Mouse (Mus musculus) kidney, adult 8-10 months (tissue): Measurements from ENCODE around the gene Ube2r2.

Experiments used
- DNase-seq, 2 experiments: peaks; one replicate each; pipeline ENCODE4 v3.0.0; 2022

The Ube2r2 gene

DNA sequence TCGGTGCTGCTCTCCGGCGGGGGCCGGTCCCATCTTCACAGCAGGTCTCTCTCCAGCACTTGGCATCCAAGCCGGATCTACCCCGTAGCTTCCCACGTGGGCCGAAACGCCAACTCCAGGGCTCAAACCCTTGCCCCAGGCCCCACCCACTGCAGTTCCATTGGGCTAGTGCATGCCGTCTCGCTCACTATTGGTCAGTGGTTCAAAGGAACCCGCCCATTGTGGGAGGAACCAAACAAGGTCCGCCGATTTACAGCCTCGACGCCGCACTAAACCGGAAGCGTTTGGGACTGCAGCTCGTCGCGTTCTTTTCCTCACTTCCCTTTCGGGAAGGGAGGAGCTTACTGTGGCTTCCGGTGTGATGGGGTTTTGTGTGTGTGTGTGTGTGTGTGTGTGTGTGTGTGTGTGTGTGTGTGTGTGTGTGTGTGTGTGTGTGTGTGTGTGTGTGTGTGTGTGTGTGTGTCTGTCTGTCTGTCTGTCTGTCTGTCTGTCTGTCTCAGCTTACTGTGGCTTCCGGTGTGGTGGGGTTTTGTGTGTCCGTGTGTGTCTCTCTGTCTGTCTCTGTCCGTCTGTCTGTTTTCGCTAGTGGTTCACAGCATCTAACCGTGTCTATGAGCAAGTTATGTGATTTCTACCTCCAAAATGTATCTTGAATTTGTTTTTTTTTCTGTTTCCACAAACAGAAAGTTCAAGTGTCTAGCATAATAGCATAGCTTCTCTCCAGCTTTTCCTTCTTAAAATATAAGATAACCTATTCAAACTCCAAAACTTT, 11.2 kb upstream of the Ube2r2 start, which contains the start of gene Nol6:
Nol6 (minus strand) TSS at position 276 of the 772 bp plus-strand sequence.
- DNase-seq: peak; percentile 99 to 100

- DNase-seq: peak; percentile 59 to 72
These were observed 6.1 kb upstream of the Ube2r2 start for GRCm38 (mm10) chr4:41129406-41129805.

GRCm38 (mm10) chr4:41129836-41130235, 5.7 kb upstream of the Ube2r2 start:
- DNase-seq: no peak

DNA sequence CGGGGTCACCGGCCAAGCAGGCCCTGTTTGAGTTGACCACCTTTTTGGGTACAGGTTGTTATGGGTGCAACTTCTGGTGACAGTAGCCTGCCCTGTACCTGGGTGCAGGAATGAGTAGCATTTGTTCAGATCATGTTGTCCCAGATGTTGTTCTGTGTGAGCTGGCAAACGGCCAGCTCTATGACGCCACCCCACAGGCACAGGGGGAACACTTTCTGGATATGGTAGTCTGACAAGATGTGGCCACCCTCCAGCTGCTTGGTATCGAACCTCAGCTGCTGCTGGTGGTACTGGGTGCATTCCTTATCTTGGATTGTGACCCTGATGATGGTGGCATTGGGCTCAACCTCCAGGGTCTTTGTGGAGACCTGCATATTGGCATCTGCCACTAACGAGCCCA, 3.1 kb upstream of the Ube2r2 start:
- DNase-seq: no peak

DNA sequence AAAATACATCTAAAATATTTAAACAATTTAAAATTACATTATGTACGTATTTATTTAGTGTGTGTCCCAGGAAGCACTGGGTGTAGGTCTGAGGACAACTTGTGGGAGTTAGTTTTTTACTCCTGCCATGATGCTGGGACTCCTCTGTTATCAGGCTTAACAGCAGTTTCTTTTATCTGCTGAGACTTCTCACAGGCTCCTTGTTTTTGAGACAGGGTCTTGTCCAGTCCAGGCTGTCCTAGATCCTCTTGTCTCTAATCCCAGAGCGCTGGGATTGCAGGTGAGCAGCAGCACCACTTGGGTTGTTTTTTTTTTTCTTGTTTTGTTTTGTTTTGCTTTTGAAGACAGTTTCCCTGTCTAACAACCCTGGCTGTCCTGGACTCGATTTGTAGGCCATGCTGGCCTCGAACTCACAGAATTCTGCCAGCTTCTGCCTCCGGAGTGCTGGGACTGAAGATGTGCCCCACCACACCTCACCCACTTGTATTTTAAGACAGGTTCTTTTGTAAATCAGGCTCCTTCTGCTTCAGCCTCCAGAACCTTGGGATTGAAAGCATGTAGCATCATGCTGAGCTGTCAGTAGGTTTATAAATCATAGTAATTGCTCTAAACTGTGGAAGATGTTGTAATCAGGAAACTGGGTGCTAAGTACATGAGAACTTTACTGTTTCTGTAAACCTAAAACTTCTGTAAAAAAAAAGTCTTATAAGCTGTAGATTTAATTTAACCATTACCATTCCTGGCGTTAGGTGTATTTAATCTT, 1.8 kb upstream of the Ube2r2 start:
- DNase-seq: no peak

- DNase-seq: peak; percentile 74 to 75
These were observed 420 bp upstream of the Ube2r2 start for GRCm38 (mm10) chr4:41134935-41135710.

DNA sequence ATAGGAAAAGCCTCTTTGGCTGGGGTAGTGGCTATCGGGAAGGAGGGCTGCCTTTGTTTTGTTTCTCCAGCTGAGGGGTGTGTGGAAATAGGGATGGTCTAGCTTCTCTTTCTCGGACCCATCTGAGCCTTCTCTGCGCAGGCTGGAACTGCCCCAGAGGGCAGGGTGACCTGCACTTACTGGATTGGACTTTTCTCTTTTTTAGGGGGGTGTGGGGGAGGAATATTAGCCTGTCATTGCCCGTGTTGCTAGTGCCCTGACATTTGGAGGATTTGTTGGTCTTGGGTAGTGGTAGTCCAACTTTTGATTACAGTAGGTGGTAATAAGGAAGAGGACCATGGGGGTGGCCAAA, 887 bp downstream of the Ube2r2 start:
- DNase-seq: peak; percentile 68 to 74

- no peak for DNase-seq
These were observed 1.3 kb downstream of the Ube2r2 start for GRCm38 (mm10) chr4:41136811-41137210.

DNA sequence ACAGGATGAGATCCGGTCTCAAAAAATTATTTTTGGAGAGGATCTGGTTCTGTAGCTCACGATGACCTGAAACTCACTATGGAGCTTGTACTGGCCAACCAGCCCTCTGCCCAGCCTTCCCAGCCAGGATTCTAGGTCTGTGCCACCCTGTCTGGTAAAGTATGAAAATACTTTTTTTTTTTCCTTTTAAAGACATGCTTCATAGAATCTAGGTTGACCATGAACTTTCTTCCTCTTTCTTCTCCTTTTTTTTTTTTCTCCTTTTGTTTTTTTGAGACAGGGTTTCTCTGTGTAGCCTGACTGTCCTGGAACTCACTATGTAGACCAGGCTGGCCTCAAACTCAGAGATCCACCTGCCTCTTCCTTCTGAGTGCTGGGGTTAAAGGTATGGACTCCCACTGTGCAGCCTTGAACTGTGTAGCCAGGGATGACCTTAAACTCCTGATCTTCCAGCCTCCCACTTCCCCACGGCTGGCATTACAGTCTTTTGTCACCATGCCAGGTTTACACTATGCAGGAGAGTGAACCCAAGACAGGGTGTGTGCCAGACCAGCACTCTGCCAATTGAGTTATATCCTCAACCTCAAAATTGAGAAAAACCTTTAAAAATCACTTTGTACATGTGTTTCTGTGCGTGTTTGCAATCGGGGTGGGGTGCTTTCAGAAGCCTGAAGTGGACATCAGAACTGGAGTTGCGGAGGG, 4.8 kb downstream of the Ube2r2 start:
- DNase-seq: peak in 1 of 2 experiments; percentile 40

DNA sequence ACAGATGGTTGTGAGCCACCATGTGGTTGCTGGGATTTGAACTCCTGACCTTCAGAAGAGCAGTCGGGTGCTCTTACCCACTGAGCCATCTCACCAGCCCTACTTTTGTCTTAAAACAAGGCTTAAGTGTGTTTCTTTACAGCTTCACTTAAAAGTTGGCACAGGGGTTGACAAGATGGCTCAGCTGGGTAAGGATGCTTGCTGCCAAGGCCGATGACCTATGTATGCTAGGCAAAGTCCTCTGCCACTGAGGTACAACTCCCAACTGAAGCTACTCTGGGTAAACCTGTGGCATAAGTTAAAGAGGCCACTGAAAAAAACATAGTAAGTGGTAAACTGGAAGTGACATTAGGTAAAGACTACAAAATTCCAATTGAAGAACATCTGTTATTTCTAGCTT, 7.1 kb downstream of the Ube2r2 start:
- peak; percentile 40 to 59 for DNase-seq

DNA sequence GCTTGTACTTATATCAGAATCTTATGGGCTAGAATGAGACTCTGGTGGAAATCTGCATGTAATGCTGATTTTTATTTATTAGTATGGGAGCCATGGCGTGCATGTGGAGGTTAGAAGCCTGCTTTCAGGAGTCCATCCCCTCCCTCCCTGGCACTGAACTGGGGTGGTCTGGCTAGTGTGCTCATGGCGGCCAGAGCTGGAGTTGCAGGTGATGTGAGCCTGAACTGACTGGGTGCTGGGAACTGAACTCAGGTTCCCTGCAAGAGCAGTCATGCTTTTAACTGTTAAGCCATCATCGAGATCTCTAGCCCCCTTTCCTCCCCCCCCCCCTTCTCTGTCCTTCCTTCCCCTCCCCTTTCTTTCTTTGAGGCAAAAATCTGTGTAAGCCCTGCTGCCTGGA, 14.3 kb downstream of the Ube2r2 start:
- no peak for DNase-seq

GRCm38 (mm10) chr4:41151186-41151585, 15.6 kb downstream of the Ube2r2 start:
- DNase-seq: no peak

DNA sequence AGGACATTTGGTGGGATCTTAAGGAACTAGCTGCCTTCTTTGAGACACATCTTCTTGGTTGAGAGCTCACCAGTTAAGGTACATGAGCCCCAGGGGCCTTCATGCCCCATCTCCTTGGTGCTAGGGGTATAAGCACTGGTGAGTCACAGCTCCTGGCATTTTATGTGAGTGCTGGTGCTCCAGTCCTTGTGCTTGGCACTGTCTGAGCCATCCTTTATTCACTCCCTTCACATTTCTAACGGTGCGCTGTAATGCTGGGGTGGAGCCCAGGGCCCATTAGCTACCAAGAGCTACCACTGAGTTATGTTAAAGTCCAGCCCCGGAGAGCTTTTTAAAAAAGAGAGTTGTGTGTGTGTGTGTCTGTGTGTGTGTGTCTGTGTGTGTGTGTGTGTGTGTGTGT, 17.6 kb downstream of the Ube2r2 start:
- DNase-seq: no peak

DNA sequence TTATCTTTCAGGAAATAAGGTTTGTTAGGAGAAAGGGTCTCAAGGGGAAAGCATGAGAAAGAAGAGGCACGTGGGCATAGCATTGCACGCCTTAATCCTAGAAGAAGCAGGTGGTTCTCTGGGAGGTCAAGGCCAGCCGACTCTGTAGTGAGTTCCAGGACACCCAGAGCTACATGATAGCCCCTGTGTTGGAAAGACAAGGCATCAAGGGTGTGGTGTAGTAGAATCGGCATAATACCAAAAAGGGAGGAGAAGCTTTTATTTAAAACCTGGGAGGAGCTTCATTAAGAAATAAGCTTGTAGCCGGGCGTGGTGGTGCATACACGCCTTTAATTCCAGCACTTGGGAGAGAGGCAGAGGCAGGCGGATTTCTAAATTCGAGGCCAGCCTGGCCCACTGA, 21.4 kb downstream of the Ube2r2 start:
- no peak for DNase-seq

DNA sequence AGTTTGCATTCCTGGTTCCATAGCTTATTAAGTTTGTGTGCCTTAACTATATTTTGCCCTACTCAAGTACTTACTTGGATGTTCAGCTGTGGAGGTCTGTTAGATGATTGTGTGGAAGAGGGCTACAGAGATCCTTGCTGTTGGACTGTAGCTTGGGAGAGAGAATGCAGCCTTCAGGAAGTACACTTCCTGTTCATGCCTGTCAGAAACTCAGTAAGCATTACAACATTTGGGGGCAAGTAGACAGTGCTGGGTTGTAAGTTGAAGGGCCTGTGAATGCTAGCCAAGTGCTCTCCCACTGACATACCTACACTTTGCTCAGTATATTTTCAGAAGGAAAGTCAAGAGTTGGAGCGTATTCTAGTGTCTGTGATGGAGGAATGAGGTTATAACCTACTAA, 22.7 kb downstream of the Ube2r2 start:
- no peak for DNase-seq

GRCm38 (mm10) chr4:41161232-41161631, 25.7 kb downstream of the Ube2r2 start:
- DNase-seq: no peak

DNA sequence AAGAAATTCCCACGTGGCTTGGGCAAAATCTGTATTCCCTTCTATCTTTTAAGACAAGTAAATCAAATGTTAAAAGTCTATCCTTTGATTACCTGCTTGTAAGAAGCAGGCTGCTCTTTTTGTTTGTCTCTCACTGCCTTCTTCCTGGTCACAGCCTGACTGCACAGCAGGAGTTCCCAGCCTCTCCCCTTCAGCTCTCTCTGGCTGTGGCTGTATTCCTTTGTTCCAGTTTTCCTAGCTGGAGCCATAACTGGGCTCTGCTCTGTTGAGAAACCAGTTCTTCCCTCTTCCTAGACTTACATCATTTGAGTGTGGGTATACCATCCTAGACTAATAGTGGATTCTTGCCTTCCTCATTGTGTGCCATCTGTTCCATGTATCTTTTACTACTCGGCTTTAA, 29.4 kb downstream of the Ube2r2 start:
- DNase-seq: no peak

DNA sequence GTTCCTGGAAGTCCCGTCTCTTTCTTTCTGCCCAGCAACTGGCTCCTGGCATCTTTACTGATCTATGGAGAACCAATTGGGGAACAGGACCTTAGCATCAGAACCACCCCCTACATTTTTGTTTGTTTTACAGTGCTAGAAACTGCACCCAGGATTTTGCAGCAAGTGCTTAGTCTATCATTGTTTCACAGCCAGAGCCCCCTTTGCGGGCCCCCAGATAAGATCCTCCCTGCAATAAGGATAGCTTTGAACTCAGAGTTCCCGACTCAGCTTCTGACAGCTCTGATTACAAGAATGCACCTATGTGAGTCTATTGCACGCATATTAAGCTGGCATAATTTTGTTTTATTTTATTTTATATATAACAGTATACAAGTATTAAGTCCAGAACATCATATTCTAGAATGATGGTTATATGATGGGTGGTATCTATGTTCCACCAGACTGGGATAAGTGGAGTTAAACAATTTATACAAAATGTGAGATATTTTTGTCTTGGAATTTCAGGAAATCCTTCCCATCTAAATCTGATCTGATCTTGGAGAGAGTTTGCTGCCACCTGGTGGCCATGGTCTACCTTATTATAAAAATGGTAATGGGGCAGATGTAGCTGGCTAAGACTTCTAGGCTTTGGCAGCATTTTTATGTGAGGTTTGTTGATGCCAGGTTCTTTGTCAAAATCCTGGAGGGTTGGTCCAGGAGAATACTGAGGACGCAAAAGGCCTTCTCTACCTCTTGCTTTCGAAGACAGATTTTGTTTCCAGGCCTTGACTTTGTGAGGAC, 30.3 kb downstream of the Ube2r2 start:
- peak; percentile 53 to 82 for DNase-seq

DNA sequence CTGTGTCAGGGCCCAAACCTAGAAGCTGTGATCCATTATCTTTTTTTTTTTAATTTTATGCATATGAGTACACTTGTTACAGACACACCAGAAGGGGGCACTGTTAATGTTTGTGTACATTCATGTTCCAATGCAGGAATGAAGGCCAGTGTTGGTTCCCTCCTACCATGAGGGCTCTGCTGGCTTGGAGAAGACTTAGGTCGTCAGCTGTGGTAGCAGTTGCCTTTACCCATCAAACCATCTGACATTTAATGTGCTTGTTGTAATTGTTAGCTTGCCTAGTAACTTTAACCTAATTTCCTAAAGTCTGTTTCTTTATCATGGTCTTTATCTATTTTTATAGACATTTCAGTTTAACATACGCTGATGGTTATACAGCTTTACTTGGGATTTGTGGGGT, 35.4 kb downstream of the Ube2r2 start:
- no peak for DNase-seq

DNA sequence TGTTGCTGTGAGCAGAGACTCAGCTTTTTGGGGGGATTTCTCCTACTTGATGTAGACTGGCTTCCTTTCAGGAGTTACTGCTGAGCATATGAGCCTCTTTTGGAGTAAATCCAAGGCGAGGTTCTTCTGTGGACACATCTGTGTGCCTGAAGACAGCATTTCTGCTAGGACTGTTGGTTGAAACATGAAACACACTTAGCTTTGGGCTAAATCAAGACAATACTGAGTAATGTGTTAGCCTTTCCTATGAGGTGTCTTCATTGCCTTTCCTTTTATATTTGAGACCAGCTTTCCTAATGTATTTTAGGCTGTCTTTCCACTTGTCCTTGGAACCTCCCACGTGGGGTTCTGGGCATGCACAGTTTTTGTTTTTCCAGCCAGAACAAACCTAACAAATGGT, 39.1 kb downstream of the Ube2r2 start:
- no peak for DNase-seq

DNA sequence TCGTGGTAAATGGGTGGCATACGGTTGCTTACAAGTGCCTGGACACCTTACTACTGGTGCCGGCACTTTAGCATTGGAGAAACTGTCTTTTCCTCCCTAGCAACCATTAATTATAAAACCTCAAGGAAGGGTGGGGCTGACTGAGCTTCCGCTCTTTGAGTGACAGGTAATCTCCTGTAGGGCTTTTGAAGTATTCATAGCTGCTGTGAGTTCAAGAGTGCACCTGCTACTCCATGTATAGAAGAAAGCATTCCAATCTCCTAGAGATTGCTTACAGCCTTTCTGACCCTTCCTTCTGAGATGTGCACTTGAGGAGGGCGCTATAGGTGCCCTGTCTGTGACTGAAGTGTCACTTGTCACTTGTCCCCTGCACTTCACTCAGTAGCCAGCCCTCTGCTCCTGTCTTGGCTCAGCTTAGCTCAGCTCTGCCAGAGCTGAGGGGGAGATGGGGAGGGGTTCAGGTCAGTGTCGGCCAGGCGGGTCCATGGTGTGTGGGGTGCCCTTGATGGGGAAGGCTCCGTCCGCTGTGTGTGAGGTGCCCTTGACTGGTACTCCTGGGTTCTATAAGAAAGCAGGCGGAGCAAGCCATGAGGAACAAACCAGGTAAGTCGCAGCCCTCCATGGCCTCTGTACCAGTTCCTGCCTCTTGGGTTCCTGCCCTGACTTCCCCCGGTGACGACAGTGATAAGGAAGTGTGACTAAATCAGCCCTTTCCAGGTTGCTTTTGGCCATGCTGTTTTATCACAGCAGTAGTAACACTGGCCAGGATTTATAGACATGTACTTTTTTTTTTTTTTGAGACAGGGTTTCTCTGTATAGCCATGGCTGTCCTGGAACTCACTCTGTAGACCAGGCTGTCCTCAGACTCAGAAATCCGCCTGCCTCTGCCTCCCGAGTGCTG, 44.5 kb downstream of the Ube2r2 start:
- no peak for DNase-seq
